Mouse (Mus musculus): Measurements from ENCODE around the gene Kansl2. TPM values are rescaled to one million over a fixed set of nuclear protein-coding genes. Genes with fewer than 3 reads are reported as not detected.

Gene Kansl2
- polyA plus RNA-seq (2015; fragmentation: Nextera tagmentation; extraction: Ambion mirVana), result 90.5 and 101 TPM in 2 replicates

DNA sequence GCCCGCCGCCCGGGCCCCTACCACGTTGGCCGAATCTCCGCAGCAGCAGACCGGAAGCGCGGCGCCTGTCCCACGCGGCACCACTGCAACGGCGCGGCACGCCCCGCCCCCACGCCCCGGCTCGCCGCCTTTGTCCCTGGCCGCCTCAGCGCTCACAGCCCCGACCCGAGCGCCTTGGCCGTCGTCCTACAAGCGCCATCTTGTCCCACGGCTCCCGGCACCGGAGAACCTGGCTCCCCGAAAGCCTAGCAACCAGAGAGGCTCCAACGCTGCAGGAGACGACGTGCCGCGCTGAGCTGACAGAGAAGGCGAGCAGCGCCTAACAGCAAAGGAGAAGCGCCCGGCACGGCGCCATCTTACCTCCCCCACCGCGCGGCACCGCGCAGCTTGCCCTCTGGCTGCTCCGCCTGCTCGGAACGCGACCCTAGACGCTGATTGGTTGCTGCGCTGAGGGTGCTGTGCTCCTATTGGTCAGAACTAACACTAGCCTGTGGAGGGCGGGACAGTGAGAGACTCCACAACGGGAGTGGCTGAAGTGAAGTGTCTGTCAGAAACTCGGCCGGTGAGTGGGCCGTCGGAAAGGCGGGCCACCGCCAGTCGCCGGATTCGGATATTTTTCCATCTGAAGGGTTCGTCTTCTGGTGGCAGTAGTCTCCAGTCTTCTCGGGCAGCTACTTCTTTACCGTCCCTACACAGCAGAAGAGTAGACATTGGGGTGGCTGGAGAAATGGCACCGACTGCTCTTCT lies at the start of gene Kansl2:
Gene Kansl2 (minus strand): TSS at position 384 of the 747 bp plus-strand sequence.
- ATAC-seq (ENCODE audit: insufficient number of reproducible peaks, low FRiP score, low TSS enrichment, low read depth), result peak; percentile 100
- peak within 1 kb of the TSS; percentile 68 for H3K4me2 ChIP-seq
- H3K36me3 ChIP-seq, result peaks cover 30% of the 10 kb centered on the region
- peak within 1 kb of the TSS; percentile 81 for H3K9ac ChIP-seq
- no peaks in the 10 kb centered on the region for H3K27me3 ChIP-seq
- WGBS, result under 1% methylated on average over 70 of the region's 70 CpGs
- no peaks in the 10 kb centered on the region for H3K9me3 ChIP-seq
- H3K4me3 ChIP-seq, result peak within 1 kb of the TSS; percentile 92
- H3K4me1 ChIP-seq, result peaks cover 10% of the 10 kb centered on the region
- peak within 1 kb of the TSS; percentile 100 for H3K27ac ChIP-seq

DNA sequence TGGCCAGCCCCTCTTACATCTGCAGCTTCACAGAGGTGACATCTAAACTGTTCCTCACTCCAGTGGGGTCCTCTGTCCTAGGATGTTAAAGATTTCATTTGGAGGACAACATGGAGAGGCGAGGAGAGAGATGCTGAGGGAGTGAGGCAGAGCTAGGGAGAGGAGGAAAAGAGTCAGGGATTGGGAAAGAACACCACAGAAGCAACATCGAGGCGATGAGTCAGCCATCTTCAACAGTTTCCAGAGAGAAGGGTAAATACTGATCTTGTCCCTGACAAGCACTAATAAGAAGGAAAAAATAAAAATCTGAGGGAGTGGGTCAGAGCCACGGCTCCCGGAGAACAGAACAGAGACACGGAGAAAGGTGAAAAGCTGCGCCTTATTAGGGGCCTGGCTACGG lies 48.9 kb upstream of the Kansl2 start:
- Histone ChIP-seq H3K4me3 (no peak overlapping the region), H3K27me3 (no peaks in the 10 kb centered on the region), H3K4me1 (no peaks in the 10 kb centered on the region), H3K27ac (no peak overlapping the region), H3K9ac (no peak overlapping the region), H3K4me2 (no peak overlapping the region), H3K9me3 (no peaks in the 10 kb centered on the region), H3K36me3 (no peaks in the 10 kb centered on the region)
- ATAC-seq (ENCODE audit: insufficient number of reproducible peaks, low FRiP score, low TSS enrichment, low read depth), result no peak
- 73% methylated on average over 8 of the region's 8 CpGs for WGBS

DNA sequence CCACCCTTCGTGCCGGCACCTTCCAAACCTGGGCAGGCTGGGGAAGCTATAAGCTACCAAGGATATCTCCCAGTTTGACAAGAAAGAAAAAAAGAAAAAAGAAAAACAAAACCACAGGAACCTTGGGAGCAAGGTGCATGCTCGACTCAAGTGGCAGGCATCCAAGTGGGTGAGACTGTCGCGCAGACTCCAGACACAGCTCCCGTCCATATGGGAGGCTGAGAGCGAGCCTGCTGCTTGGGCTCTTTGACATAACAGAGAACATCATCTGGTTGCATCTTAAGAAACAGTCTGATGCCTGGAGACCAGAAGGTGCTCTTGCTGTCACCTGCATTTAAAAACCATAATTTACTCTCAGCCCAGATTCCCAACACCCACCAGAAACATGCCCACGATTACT lies 48.3 kb upstream of the Kansl2 start:
- H3K4me1 ChIP-seq, result no peaks in the 10 kb centered on the region

DNA sequence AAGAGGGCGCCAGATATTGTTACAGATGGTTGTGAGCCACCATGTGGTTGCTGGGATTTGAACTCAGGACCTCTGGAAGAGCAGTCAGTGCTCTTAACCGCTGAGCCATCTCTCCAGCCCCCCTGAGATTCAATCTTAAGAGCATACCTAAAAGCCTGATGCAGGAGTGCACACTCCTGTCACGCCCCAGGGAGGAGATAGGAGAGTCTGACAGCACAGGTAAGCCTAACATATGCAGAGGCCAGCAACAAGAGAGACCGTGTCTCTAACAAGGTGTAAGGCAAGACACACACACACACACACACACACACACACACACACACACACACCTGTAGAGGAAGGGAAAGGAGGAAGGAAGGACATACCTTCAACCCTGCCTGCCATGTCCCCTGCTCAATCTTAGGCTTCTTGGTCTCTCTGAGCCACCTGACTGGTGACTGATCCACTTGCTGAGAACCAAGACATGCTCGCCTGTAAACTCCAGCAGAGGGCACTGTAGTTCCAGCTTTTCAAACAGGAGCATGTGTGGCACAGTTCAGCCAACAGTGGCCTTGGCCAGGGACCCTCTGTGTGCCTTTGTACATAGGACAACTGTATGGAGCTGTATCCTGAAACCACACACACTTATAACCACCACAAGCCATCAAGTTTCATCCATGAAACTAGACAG lies 45.9 kb upstream of the Kansl2 start:
- ATAC-seq (ENCODE audit: insufficient number of reproducible peaks, low FRiP score, low TSS enrichment, low read depth), result peak; percentile 40; the same call in 1 of the 2 replicates
- Histone ChIP-seq H3K4me1 (no peaks in the 10 kb centered on the region), H3K9me3 (no peaks in the 10 kb centered on the region), H3K4me2 (no peak overlapping the region), H3K36me3 (no peaks in the 10 kb centered on the region), H3K27ac (no peak overlapping the region), H3K27me3 (no peaks in the 10 kb centered on the region), H3K4me3 (no peak overlapping the region), H3K9ac (no peak overlapping the region)
- WGBS, result 38% methylated on average over 5 of the region's 5 CpGs

More for the DNA sequence above, 48.3 kb upstream of the Kansl2 start:
- Histone ChIP-seq H3K9ac (no peak overlapping the region), H3K9me3 (no peaks in the 10 kb centered on the region), H3K27me3 (no peaks in the 10 kb centered on the region), H3K4me2 (no peak overlapping the region), H3K4me3 (no peak overlapping the region), H3K36me3 (no peaks in the 10 kb centered on the region), H3K27ac (no peak overlapping the region)
- WGBS, result 62% methylated on average over 8 of the region's 8 CpGs
- ATAC-seq (ENCODE audit: insufficient number of reproducible peaks, low FRiP score, low TSS enrichment, low read depth), result no peak

DNA sequence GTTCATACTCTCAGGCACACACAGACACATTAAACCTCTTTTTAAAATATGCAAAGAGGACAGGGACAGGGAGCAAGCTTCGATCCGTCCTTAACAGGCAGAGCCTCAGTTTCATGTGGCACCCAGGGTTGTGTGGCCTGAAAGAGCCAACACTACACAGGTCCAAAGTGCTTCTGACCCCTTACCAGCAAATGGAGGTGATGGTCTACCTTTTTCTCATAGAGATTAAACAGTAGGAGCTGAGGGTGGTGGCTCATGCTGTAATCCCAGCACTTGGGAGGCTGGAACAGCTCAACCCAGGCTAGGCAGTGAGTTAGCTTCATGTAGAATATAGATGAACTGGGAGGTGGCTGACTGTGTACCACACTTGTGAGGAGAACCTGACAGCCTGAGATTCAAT lies 45.2 kb upstream of the Kansl2 start:
- H3K27ac ChIP-seq, result no peak overlapping the region
- H3K4me1 ChIP-seq, result no peaks in the 10 kb centered on the region
- WGBS, result 86% methylated on average over 2 of the region's 2 CpGs
- H3K4me3 ChIP-seq, result no peak overlapping the region
- H3K9ac ChIP-seq, result no peak overlapping the region
- no peaks in the 10 kb centered on the region for H3K9me3 ChIP-seq
- H3K4me2 ChIP-seq, result no peak overlapping the region
- no peak for ATAC-seq (ENCODE audit: insufficient number of reproducible peaks, low FRiP score, low TSS enrichment, low read depth)
- H3K27me3 ChIP-seq, result no peaks in the 10 kb centered on the region
- H3K36me3 ChIP-seq, result no peaks in the 10 kb centered on the region

DNA sequence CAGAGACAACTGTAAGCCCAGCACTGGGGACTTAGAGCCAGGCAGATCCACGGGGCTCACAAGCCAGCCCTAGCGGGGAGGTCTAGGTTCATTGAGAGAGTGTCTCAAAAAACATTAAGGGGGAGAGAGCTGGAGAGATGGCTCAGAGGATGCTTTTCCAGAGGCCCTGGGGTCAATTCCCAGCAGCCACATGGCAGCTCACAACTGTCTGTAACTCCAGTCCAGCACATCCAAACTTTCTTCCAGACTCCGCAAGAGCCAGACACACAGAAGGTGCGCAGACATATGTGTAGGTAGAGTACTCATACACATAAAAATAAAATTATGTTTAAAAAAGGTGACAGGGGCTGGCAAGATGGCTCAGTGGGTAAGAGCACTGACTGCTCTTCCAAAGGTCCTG lies 39.2 kb upstream of the Kansl2 start:
- H3K4me2 ChIP-seq, result no peak overlapping the region
- no peaks in the 10 kb centered on the region for H3K36me3 ChIP-seq
- H3K4me1 ChIP-seq, result peaks cover 8% of the 10 kb centered on the region
- no peak for ATAC-seq (ENCODE audit: insufficient number of reproducible peaks, low FRiP score, low TSS enrichment, low read depth)
- 79% methylated on average over 4 of the region's 4 CpGs for WGBS
- no peak overlapping the region for H3K27ac ChIP-seq
- no peak overlapping the region for H3K9ac ChIP-seq
- H3K27me3 ChIP-seq, result no peaks in the 10 kb centered on the region
- no peak overlapping the region for H3K4me3 ChIP-seq
- no peaks in the 10 kb centered on the region for H3K9me3 ChIP-seq

DNA sequence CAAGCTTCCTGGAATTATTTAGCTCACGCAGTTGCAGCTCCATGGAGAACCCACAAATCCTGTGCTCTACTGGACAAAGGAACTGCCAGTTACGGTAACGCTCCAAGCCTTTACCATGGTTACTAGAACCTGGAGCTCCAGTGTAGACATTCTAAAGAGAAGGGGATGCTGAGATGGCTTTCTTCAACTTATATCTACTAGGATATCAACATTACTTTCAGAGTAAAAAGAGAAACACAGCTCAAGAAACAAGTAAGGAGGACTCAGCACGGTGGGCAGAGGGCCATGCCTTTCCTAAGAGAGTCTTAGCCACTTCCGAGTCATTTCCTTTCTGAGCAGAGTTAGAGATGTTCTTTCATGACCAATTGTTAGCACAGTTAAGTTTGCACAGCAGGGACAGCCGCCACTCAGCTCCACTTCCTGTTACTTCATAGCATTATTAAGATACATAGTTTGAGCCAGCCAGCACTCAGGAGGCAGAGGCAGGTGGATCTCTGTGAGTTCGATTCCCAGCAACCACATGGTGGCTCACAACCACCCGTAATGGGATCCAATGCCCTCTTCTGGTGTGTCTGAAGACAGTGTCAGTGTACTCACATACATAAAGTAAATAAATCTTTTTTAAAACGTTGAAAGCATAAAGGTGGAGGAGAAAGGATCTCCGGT lies 36.9 kb upstream of the Kansl2 start, which contains the start of the genes Ccnt1 and 4930415O20Rik:
Gene Ccnt1 (minus strand): TSS at position 51 of the 666 bp plus-strand sequence.
Gene 4930415O20Rik (plus strand): TSS at position 132 of the 666 bp plus-strand sequence.
- no peak within 1 kb of the TSS for H3K4me2 ChIP-seq
- no peaks in the 10 kb centered on the region for H3K27me3 ChIP-seq
- no peak within 1 kb of the TSS for H3K9ac ChIP-seq
- no peaks in the 10 kb centered on the region for H3K9me3 ChIP-seq
- ATAC-seq (ENCODE audit: insufficient number of reproducible peaks, low FRiP score, low TSS enrichment, low read depth), result no peak
- 80% methylated on average over 10 of the region's 10 CpGs for WGBS
- no peak within 1 kb of the TSS for H3K4me3 ChIP-seq
- peaks cover 12% of the 10 kb centered on the region for H3K4me1 ChIP-seq
- H3K27ac ChIP-seq, result no peak within 1 kb of the TSS
- no peaks in the 10 kb centered on the region for H3K36me3 ChIP-seq

DNA sequence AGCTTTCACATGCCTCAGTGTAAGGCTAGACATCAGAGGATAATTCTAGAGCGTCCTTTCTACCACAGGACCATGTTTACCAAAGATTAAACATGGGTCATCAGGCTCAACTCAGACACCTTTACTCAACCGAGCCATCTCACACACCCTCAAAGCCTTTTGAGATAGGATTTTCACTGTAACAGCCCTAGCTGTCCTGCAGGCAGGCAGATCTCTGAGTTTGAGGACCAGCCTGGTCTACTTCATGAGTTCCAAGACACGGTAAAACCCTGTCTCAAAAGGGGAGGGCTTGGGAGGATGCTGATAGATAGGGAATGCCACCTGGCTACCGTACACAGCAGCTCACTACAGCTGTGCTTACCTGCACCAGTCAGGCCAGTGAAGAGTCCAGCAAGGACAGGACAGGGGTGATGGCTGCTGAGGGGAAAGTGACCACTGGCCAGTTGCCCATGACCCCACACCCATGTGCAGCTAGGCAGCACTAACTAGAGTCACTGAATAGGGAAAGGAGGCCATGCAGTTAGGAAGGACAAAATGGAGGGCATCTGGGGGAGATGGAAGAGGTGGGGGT lies 35.8 kb upstream of the Kansl2 start:
- no peaks in the 10 kb centered on the region for H3K27me3 ChIP-seq
- no peak overlapping the region for H3K9ac ChIP-seq
- H3K4me3 ChIP-seq, result no peak overlapping the region
- no peaks in the 10 kb centered on the region for H3K9me3 ChIP-seq
- ATAC-seq (ENCODE audit: insufficient number of reproducible peaks, low FRiP score, low TSS enrichment, low read depth), result no peak
- no peaks in the 10 kb centered on the region for H3K36me3 ChIP-seq
- H3K4me2 ChIP-seq, result no peak overlapping the region
- 85% methylated on average over 4 of the region's 4 CpGs for WGBS
- peaks cover 23% of the 10 kb centered on the region for H3K4me1 ChIP-seq
- H3K27ac ChIP-seq, result no peak overlapping the region

DNA sequence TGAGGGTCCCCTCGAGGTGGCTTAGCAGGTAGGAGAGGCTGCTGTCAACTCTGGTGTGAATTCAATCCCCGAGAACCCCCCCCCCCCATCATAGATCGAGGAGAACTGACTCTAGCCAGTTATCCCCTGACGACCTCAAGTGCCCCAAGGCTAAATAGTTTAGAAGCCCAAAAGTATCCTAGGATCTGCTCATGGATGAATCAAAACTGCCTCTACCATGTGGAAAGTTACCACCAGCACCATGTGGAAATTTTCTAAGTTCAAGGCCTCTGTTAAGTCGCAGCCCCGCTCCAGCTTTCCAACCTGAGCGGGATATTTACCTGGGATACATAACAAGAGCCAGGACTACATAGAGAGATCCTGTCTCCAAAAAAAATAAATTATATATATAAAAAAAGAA lies 35.2 kb upstream of the Kansl2 start:
- 65% methylated on average over 7 of the region's 7 CpGs for whole genome bisulfite sequencing
- H3K27ac ChIP-seq, result no peak overlapping the region

DNA sequence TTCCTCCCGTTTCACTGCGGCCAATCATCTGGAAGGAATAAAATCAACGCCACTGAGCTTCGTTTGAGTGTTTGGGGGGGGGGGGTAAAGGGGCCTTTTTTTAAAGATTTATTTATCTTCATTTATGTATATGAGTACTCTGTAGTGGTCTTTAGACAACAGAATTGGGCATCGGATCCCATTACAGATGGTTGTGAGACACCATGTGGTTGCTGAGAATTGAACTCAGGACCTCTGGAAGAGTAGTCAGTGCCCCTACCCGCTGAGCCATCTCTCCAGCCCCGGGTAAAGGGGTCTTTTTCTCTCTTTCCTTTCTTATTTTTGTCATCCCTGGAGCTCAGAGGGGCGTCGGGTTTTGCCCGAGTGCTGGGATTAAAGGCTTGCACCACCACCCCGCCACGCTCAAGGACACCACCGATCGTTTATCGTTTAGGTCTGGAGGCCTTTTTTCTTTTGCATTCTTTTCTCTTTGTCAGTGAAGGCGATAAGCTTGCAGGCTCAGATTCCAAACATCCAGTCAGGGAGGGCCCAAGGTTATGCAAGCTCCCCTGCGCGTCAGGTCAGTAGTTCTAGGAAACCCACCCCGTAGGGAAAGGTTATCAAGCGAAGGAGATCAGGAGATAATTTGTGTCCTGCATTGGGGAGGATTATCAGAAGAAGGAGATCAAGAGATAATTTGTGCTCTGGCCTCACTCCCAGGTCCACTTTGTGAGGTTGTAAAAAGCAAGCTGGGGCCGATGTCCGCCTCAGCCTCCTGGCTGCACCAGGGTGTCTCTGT lies 34.4 kb upstream of the Kansl2 start:
- WGBS, result 4% methylated on average over 22 of the region's 22 CpGs
- Histone ChIP-seq H3K9me3 (no peaks in the 10 kb centered on the region), H3K27ac (peak overlapping the region; percentile 97), H3K27me3 (no peaks in the 10 kb centered on the region), H3K4me3 (peak overlapping the region; percentile 93), H3K9ac (peak overlapping the region; percentile 77), H3K4me1 (peaks cover 26% of the 10 kb centered on the region), H3K4me2 (peak overlapping the region; percentile 64), H3K36me3 (peaks cover 5% of the 10 kb centered on the region; the same call in 1 of the 2 replicates)
- ATAC-seq (ENCODE audit: insufficient number of reproducible peaks, low FRiP score, low TSS enrichment, low read depth), result no peak

More for the DNA sequence above, 35.2 kb upstream of the Kansl2 start:
- Histone ChIP-seq H3K9ac (no peak overlapping the region), H3K4me1 (peaks cover 26% of the 10 kb centered on the region), H3K36me3 (0 out of 2 replicates have a peak, but pooled peaks cover 2% of the 10 kb centered on the region), H3K27me3 (no peaks in the 10 kb centered on the region), H3K9me3 (no peaks in the 10 kb centered on the region), H3K4me3 (peak overlapping the region; percentile 93), H3K4me2 (peak overlapping the region; percentile 64)
- no peak for ATAC-seq (ENCODE audit: insufficient number of reproducible peaks, low FRiP score, low TSS enrichment, low read depth)

Data from limb, embryonic 15.5 days (tissue).